Mouse (Mus musculus) cerebellum, postnatal 36 days (tissue): ENCODE data around the gene Pde3b.
A peak's percentile ranks its signal among the peaks of the same experiment; 100 is the strongest.
"Not testable (repeated sequence)": the region's sequence is repeated elsewhere in the genome, so short reads cannot be mapped to it uniquely, and the experiment has no call there.

Experiments
- DNase-seq, 2 experiments: peaks; one replicate each; pipeline ENCODE4 v3.0.0; 2021 to 2022; ENCODE audit warnings: mixed read lengths in 2 of 2

Pde3b gene

GRCm38 (mm10) chr7:114414421-114415335 lies at the start of gene Pde3b:
Gene Pde3b (plus strand): TSS chr7:114415281.
- DNase-seq: peak; percentile 72 to 79

GRCm38 (mm10) chr7:114402130-114402529 lies 13.0 kb upstream of the Pde3b start:
- DNase-seq: peak; percentile 71 to 72

- DNase-seq: peak in 1 of 2 experiments; percentile 52
Measured at GRCm38 (mm10) chr7:114415336-114416020, 397 bp downstream of the Pde3b start.

- peak; percentile 50 to 56 for DNase-seq
Measured at GRCm38 (mm10) chr7:114416021-114416845, 1.2 kb downstream of the Pde3b start.

GRCm38 (mm10) chr7:114419331-114419730 lies 4.2 kb downstream of the Pde3b start:
- DNase-seq: not testable (repeated sequence)

GRCm38 (mm10) chr7:114420918-114421317 lies 5.8 kb downstream of the Pde3b start:
- DNase-seq: peak in 1 of 2 experiments; percentile 27

- no peak for DNase-seq
Measured at GRCm38 (mm10) chr7:114422224-114422623, 7.1 kb downstream of the Pde3b start.

- DNase-seq: no peak
Measured at GRCm38 (mm10) chr7:114429768-114430167, 14.7 kb downstream of the Pde3b start.

- no peak for DNase-seq
Measured at GRCm38 (mm10) chr7:114431966-114432365, 16.9 kb downstream of the Pde3b start.

- DNase-seq: no peak
Measured at GRCm38 (mm10) chr7:114439726-114440125, 24.6 kb downstream of the Pde3b start.

- DNase-seq: no peak
Measured at GRCm38 (mm10) chr7:114440494-114440893, 25.4 kb downstream of the Pde3b start.

- no peak for DNase-seq
Measured at GRCm38 (mm10) chr7:114452876-114453275, 37.8 kb downstream of the Pde3b start.

GRCm38 (mm10) chr7:114453300-114453990 lies 38.4 kb downstream of the Pde3b start:
- no peak for DNase-seq

- no peak for DNase-seq
Measured at GRCm38 (mm10) chr7:114454858-114455257, 39.8 kb downstream of the Pde3b start.

- peak; percentile 11 to 24 for DNase-seq
Measured at GRCm38 (mm10) chr7:114456904-114457303, 41.8 kb downstream of the Pde3b start.

- DNase-seq: no peak
Measured at GRCm38 (mm10) chr7:114459909-114460308, 44.8 kb downstream of the Pde3b start.

GRCm38 (mm10) chr7:114461727-114462126 lies 46.6 kb downstream of the Pde3b start:
- no peak for DNase-seq

GRCm38 (mm10) chr7:114466358-114466757 lies 51.3 kb downstream of the Pde3b start:
- no peak for DNase-seq

GRCm38 (mm10) chr7:114472471-114472870 lies 57.4 kb downstream of the Pde3b start:
- DNase-seq: no peak

GRCm38 (mm10) chr7:114474889-114475288 lies 59.8 kb downstream of the Pde3b start:
- DNase-seq: no peak

GRCm38 (mm10) chr7:114477884-114478283 lies 62.8 kb downstream of the Pde3b start:
- DNase-seq: no peak

- no peak for DNase-seq
Measured at GRCm38 (mm10) chr7:114478901-114479300, 63.8 kb downstream of the Pde3b start.
